Mouse (Mus musculus) G1E-ER4 (cell line): ENCODE results near the gene Dcun1d2. TPM values are rescaled to one million over a fixed set of nuclear protein-coding genes. Genes with fewer than 3 reads are reported as not detected.

Source experiments
- GATA1 ChIP-seq: IDR thresholded peaks from one replicate; pipeline ENCODE4 v1.8.0; 2012; ENCODE audit warnings: low read length, inconsistent platforms
- polyA plus RNA-seq: library from polyadenylated mRNA; stranded (reverse); fragments of >175 nt; gene quantifications from 2 replicates; pipeline ENCODE4 v1.2.3, GENCODE M21; 2012

The Dcun1d2 gene
- polyA plus RNA-seq, 1 experiment: 2.4 TPM

GRCm38 (mm10) chr8:13283200-13283599 lies 4.7 kb downstream of the Dcun1d2 start:
- no peak for TF ChIP-seq GATA1

- TF ChIP-seq GATA1: no peak
Observed at GRCm38 (mm10) chr8:13276941-13277447, 10.9 kb downstream of the Dcun1d2 start.

- no peak for TF ChIP-seq GATA1
Observed at GRCm38 (mm10) chr8:13272834-13273233, 15.1 kb downstream of the Dcun1d2 start.

DNA sequence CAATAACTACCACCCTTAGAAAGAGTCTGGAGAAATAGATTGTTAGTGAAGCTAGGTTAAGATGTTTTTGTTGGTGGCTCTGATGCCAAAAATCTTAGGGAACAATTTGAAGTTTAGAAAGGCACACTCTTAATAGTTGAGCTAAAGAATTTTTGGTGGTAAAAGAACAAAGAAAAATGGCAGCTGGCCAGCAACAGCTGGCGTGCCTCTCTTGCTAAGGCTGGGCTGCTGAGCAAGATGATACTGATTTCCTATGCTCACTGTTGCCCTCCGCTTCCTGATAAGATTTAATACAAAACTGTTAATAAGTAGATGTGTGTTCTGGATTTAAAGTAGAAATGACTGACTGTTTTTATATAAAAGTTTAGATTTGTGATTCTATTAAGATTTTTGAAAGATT lies 20.4 kb downstream of the Dcun1d2 start:
- TF ChIP-seq GATA1: no peak

GRCm38 (mm10) chr8:13263376-13263775 lies 24.6 kb downstream of the Dcun1d2 start:
- no peak for TF ChIP-seq GATA1

- TF ChIP-seq GATA1: no peak
Observed at GRCm38 (mm10) chr8:13254019-13254418, 33.9 kb downstream of the Dcun1d2 start, which contains the start of gene Adprhl1. TSS of gene Adprhl1 (minus strand) at chr8:13254162.

- TF ChIP-seq GATA1: no peak
Observed at GRCm38 (mm10) chr8:13253413-13253812, 34.5 kb downstream of the Dcun1d2 start.

DNA sequence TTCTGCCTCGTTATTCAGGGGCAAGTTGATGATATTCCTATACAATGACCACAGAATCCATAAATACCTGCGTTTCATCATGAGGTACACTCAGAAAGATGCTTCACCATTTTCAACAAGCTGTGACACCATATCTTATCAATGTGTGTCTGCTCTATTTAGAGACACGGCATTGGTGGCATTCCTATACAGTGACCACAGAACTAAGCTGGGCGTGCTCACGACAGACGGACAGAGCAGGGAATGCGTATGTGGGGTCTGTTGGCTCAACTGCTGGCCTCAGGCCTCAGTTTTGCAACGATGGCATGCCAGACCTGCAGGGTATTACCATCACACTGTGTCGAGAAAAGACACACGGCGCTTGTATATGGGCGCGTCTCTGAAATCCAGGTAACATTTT lies 35.1 kb downstream of the Dcun1d2 start:
- no peak for TF ChIP-seq GATA1

DNA sequence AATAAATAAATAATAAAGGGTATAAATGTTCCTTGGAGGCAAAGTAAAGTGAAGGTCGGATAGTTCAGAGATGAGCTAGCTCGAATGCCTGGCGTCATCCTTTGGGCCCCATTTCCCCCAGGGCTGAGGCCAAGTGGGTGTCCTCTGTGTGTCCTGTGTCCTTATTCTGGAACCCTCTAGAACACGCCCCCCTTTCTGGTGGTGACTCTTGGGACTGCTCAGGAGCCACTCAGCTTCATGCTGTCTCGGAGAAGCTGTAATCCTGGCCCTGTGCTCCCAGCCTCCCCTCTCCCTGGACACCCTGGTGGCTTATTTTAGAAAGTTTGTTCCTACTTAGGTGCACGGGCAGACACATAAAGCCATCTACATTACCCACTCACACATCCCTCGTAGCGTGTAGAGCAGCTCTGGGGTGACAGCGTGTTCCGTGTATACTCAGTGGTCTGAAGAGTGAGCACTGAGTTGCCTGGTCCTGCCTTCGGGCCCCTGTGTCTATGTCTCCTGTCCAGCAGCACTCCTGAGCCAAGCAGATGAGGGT lies 43.5 kb downstream of the Dcun1d2 start:
- TF ChIP-seq GATA1: no peak

GRCm38 (mm10) chr8:13242985-13243870 lies 44.7 kb downstream of the Dcun1d2 start:
- TF ChIP-seq GATA1: no peak

GRCm38 (mm10) chr8:13240691-13241090 lies 47.2 kb downstream of the Dcun1d2 start:
- TF ChIP-seq GATA1: no peak

DNA sequence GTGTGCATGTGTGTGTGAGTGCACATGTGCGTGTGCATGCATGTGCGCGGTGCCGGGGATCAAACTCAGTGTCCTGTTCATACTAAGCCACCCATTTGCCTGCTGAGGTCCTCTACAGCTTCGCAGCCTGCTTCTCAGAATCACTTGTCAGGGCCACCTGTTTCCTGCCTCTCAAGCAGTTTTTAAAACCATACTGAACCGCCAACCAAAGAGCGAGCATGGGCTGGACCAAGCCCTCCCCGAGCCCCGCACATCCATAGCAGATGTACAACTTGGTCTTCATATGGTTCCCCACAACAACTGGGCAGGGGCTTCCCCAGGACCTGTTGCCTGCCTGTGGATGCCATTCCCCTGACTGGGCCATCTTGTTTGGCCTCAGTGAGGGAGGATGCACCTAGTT lies 47.9 kb downstream of the Dcun1d2 start:
- no peak for TF ChIP-seq GATA1

GRCm38 (mm10) chr8:13234803-13235202 lies 53.1 kb downstream of the Dcun1d2 start:
- no peak for TF ChIP-seq GATA1

GRCm38 (mm10) chr8:13230471-13230870 lies 57.5 kb downstream of the Dcun1d2 start:
- TF ChIP-seq GATA1: no peak

GRCm38 (mm10) chr8:13229802-13230201 lies 58.1 kb downstream of the Dcun1d2 start:
- TF ChIP-seq GATA1: no peak

DNA sequence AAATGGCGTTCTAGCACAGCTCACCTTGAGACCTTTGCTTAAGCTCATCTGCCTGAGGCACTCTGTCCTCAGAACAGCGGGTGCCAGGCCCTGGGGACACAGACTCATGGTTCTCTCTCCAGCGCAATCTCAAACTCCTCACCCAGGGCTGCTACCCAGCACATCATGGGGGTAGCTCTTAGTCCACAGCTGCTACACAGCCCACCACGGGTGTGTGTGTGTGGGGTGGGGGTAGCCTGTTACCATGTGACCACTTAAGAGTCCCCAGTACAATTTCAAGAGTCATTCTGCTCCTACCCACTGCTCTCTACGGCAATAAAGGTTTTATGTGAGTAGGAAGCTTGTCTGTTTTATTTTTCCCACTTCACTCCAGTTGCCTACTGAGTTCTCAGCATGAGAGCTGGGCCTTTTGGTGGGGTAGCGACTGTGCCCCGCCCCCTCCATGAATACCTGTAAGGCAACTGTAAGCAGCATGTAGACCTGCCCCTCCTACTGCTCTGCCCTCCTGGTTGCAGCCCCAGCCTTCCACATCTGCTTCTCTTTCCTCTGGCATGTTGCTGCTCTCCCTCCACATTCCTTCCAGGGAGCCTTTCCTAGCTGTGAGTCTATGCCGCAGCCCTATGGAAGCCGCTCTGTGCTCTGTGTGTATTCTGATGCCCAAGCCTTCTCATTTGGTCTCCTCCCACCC lies 58.9 kb downstream of the Dcun1d2 start:
- TF ChIP-seq GATA1: no peak
